ENCODE assay signal across 17 mouse cellular contexts in genomic region chr5:93229527-93229926, GRCm38 (mm10). TPM values are rescaled to one million over a fixed set of nuclear protein-coding genes. Genes with fewer than 3 reads are reported as not detected.
"Had no signal": no experiment of that assay in that cellular context is flagged by ENCODE, and none has a peak within 500 bp of the region (broad histone marks: within the 10 kb centered on the region; RNA-seq: fewer than 3 reads in every experiment).

No protein-coding gene starts in this region.

- H3K27me3 ChIP-seq: kidney, embryonic 15.5 days; limb, embryonic 15.5 days; lung, embryonic 15.5 days; midbrain, embryonic 12.5 days; neural tube, embryonic 15.5 days had no signal

- H3K4me3 ChIP-seq: kidney, embryonic 15.5 days; left cerebral cortex, adult 2 months; limb, embryonic 15.5 days; liver, embryonic 13.5 days; lung, embryonic 15.5 days; midbrain, embryonic 12.5 days; neural tube, embryonic 15.5 days had no signal

- ATAC-seq: liver, postnatal 0 days had no signal

- H3K9me3 ChIP-seq: kidney, embryonic 15.5 days; limb, embryonic 15.5 days; liver, embryonic 13.5 days; lung, embryonic 15.5 days; midbrain, embryonic 12.5 days; neural tube, embryonic 15.5 days had no signal

- H3K4me2 ChIP-seq: kidney, embryonic 15.5 days; limb, embryonic 15.5 days; liver, embryonic 13.5 days; lung, embryonic 15.5 days; midbrain, embryonic 12.5 days; neural tube, embryonic 15.5 days had no signal

- H3K36me3 ChIP-seq: kidney, embryonic 15.5 days; limb, embryonic 15.5 days; liver, embryonic 13.5 days; lung, embryonic 15.5 days; midbrain, embryonic 12.5 days; neural tube, embryonic 15.5 days had no signal

- DNase-seq: kidney, adult 2 months; kidney, postnatal 14 days; liver, embryonic 13.5 days; liver, postnatal 0 days; lung, postnatal 36 days; retina, postnatal 1 day; thymus, postnatal 4 days had no signal

- H3K9ac ChIP-seq: kidney, embryonic 15.5 days; limb, embryonic 15.5 days; liver, embryonic 13.5 days; liver, postnatal 0 days; lung, embryonic 15.5 days; midbrain, embryonic 12.5 days; neural tube, embryonic 15.5 days had no signal

- H3K4me1 ChIP-seq: kidney, embryonic 15.5 days; limb, embryonic 15.5 days; lung, embryonic 15.5 days; midbrain, embryonic 12.5 days; neural tube, embryonic 15.5 days had no signal

- H3K27ac ChIP-seq: kidney, embryonic 15.5 days; left cerebral cortex, adult 2 months; limb, embryonic 15.5 days; liver, embryonic 13.5 days; lung, embryonic 15.5 days; midbrain, embryonic 12.5 days; neural tube, embryonic 15.5 days; stomach, postnatal 0 days had no signal

RNA-seq across cellular contexts. Expression of gene 2010109A12Rik, which starts 23.2 kb away (rescaled TPM):
- total RNA-seq: midbrain, postnatal 0 days had no signal
- polyA plus RNA-seq: large intestine, adult 2 months; small intestine, adult 2 months had no signal
